Mouse (Mus musculus) lung, postnatal 10 days (tissue): ENCODE data around the gene Polr1b.

Source experiments
- DNase-seq: peaks from one replicate; pipeline ENCODE4 v3.0.0; 2021

The Polr1b gene

DNA sequence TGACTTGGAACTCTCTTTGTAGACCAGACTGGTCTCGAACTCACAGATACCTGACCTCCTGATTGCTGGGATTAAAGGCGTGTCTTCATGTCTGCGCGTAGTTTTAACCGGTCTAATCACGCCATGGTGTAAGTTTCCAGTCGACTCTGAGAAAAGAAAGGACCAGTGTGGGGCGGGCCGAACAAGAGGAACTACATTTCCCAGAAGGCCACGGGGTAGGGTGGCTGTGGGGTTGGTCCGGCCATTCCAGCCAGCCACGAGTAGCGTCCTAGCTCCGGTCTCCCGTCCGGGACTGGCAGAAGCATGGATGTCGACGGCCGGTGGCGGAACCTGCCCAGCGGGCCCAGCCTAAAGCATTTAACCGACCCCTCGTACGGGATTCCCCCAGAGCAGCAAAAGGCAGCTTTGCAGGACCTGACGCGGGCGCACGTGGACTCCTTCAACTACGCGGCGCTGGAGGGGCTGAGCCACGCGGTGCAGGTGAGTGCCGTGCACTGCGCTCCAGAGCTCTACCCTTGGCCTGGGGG, at the start of gene Polr1b:
Polr1b (plus strand) TSS at position 212 of the 527 bp plus-strand sequence.
- peak; percentile 97 for DNase-seq

DNA sequence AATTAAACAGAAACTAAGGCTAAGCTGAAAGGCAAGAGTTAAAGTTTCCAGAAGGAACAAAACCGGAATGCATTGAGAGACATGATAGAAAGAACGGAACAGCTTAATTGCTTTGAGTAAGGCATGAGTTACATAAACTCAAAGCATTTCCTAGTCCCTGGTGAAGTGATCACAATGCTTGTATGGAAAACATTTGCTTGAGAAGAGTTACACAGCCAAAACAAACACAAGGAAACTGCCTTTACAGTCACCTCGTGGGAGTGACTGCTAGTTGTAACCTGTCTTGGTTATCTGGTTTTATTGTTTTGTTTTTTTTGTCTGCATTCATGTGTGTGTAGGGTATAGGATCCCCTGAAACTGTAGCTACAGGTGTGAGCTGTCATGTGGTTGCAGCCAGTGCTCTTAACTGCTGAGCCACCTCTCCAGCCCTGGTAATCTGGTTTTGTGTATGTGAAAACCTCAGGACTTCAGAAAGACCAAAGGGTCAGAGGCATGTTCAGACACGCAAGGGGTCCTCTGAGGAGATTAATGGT, 48.3 kb upstream of the Polr1b start:
- DNase-seq, result no peak

DNA sequence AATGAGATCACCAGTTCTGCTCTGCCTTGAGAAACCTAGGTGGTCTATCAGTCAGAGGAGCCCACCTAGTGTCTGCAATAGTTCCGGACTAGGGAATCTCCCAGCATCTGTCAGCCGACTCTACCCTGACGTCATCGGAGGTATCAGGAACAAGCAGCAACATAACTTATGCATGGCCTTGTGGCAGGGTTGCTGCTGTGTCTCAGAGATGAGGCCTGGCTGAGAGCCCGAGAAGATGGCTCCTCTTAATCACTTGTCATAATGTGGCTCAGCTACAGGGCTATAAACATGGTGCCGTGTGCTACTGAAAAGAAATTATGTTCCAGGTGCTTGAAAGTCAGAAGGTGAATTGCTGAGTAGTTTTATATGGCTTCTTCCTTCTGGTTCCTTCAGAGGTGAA, 45.1 kb upstream of the Polr1b start:
- DNase-seq, result no peak

DNA sequence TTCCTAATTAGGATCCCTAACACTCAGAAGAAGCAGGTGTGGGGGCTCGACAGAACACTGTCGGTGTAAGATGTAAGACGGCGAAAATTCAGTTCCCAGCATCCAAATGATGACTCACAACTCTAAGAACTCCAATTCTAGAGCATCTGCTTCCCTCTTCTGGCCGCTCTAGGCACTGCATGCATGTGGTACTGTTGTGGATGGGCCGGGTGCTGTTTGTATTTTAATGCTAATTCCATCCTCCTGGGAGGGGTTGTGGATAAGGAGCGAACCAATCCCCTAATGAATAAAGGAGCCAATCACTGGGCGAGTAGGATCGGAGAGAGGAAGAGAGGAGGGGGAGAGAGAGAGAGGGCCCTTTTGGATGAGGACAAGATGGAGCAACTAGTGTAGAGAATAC, 44.2 kb upstream of the Polr1b start:
- DNase-seq, result peak; percentile 44

DNA sequence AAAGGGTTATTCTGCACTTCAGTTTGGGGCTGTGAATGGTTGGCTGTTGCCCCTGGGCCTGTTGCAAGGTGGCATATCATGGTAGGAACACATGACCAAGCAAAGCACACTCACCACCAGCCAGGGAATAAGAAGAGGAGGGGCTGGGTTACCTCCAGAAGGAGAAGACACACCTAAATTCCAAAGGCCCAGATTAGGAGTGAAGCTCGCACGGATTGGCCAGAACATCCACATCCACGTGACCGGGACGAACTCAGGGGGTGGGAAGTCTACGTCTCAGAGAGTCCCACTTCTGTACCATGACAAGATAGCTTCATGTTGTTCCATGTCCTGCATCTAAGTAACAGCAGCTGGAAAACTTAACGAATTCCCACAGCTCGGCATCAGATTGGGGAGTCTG, 43.5 kb upstream of the Polr1b start:
- no peak for DNase-seq

DNA sequence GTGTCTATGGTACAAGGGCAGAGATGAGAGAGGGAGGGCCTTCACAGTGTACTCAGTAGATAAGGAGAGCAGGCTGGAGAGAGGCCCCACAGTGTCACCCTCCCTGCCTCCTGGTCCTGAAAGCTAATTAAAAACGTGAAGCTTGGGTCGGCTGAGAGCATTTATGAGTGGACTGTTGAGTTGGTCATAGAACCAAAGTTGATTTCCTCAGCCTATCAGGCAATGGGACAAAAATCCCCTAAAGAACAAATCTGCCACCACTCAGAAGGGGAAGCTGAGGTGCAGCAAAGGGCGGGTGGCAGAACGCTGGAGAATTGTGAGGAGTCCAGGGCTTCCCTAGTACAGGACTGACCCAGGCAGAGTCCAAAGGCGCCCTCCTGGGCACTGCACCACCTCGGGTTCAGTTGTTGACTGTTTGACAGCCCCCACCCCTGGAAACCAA, 42.9 kb upstream of the Polr1b start:
- no peak for DNase-seq

DNA sequence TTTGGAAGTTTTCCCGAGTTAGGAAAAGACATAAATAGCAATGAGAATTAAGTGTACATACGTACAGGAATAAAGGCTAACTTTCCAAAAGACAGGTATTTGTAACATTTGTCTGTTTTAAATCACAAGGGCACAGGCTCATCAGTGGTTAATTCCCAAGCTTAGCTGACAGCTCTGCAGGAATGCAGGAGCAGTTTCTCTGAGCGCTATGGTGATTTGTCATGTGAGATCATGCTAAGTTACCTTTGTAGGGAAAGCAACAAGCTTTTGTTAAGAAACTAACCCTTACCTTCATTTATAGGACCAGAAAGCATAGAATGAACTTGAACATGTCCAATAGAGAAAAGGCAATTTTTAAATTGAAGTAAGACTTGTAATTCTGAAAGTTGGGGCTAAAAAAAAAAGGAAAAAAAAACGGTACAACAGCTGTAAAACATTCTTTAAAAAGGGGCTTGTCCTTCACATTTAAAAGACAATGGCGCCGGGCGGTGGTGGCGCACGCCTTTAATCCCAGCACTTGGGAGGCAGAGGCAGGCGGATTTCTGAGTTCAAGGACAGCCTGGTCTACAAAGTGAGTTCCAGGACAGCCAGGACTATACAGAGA, 39.2 kb upstream of the Polr1b start:
- no peak for DNase-seq

DNA sequence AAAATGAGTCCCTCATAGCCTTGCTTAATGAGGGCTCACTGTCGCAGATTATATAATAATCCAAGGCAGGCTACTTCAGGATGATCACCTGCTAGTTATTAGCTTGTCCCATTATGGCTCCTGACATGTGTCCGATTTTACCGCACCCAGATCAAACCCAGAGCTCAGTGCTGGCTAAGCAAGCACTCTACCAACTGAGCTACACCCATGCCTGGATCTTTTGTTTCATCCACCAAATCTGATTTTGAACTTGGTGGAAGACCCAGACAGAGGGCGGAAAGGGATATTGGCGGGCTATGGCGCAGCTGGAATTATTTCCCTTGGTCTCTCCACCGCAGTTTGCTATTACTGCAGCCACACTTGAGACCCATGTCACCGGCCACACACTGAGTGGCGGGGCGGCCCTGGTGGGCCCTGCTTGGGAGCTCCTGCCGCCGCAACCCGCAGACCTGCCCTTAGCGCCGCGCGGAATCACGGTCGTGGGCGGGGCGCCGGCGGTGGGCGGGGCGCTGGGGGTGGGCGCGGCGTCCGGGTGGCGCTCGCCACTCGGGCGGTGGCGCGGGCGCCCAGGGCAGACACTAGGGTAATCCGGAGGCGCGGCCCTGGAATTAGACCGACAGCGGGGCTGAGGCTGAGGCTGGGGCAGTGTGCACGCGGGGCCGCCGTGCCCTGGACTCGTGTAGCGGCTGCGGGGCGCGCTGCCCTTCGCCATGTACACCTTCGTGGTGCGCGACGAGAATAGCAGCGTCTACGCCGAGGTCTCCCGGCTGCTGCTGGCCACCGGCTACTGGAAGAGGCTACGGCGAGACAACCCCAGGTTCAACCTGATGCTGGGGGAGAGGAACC, 35.1 kb upstream of the Polr1b start, which contains the start of gene Ttl:
Ttl (plus strand) TSS at position 506 of the 846 bp plus-strand sequence.
- peak; percentile 79 for DNase-seq

DNA sequence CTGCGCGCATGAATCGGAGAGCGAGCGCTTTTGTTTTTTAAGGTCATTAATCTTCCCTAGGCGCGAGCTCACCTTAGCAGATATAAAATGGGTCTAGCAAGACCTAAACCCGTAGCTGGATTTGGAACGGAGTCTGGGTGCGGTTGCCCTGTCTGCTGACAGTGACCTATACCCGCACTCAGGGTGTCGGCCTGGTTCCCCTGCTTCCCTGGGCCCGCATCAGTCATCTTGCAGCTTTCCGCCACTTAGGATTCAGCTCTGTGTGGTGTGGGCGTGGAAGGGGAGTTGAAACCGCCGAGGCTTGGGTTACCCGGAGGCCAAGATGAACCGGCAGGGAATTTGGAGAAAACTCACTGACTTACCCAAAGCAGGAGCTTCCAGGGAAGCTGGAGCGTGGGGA, 34.5 kb upstream of the Polr1b start:
- peak; percentile 69 for DNase-seq

DNA sequence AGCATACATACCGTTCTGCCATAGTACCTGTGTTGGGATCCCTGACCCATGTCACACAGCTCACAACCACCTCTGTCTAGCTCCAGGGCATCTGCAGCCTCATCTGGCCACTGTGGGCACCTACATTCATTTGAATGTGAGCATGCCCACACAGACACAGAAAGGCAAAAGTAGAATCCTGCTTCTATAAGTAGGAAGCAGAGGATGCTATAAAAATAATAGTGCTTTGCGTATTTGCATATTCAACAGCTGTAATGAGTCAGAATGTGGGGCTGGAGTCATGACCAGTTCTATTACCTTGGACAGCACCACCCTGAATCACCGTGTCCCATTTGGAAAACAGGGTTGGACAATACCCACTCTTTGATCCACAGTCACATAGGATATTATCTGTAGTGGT, 30.5 kb upstream of the Polr1b start:
- DNase-seq, result no peak

DNA sequence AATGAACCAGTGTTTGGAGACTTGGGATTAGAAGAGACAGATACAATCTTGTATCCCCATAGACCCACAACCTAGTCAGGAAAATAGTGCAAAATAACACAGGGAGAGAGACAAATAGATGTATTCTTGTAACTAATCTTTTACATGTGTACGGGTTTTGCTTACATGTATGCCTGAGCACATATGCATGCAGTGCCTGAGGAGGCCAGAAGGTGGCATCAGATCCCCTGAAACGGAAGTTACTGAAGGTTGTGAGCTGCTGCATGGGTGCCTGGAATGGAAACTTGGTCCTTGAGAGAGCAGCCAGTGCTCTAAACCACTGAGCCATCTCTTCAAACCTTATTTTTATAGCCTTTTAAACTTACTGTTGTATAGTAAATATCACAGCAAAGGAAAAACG, 22.5 kb upstream of the Polr1b start:
- DNase-seq, result peak; percentile 28

DNA sequence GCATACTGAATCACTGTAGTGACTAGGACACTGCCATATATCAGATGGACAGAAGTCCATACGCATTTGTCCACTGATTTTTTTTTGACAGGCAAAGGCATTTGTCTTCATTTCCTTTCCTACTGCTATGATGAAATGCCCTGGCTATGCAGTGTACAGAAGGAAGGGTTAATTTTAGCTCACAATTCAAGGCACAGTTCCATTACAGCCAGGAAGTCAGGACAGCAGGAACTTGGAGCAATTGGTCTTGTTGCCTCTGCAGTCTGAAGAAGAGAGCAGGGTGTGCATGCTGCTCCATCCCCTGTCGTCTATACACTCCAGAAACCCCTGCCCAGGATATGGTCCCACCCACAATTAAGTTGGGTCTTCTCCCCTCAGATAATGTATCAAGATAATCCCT, 21.6 kb upstream of the Polr1b start:
- DNase-seq, result no peak

DNA sequence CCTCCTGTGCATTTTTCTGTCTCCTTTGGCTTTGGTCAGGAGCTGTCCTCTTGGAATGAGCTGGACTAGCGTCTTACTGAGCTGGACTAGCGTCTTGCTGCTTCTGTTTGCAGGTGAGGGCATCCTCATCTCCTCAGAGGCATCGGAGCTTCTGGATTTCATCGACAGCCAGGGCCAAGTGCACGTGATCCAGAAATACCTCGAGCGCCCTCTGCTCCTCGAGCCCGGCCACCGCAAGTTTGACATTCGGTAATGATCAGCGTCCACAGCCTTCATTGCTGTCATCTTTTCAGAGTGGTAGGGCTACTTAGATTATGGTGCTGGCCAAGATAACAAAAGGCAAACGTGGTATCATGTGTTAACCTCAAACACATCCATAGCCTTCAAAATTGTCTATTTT, 19.7 kb upstream of the Polr1b start:
- DNase-seq, result no peak

DNA sequence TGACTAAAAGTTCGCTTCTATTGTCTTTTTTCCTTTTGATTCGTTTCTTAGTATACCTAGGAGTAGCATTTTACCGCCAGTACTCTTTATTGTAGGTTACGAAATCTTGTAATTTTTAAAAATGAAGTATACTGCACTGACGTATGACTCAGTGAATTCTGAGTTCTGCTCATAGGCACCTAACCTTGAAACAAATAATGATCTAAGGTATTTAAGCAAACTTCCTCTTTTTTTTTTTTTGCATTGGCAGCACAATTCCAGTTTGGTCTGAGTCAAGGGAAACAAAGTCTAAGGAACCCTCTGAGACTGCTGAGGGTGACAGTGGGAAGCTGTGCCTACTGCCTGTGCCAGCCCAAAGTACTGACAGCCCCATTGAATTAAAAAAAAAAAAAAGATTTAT, 17.3 kb upstream of the Polr1b start:
- DNase-seq, result no peak

DNA sequence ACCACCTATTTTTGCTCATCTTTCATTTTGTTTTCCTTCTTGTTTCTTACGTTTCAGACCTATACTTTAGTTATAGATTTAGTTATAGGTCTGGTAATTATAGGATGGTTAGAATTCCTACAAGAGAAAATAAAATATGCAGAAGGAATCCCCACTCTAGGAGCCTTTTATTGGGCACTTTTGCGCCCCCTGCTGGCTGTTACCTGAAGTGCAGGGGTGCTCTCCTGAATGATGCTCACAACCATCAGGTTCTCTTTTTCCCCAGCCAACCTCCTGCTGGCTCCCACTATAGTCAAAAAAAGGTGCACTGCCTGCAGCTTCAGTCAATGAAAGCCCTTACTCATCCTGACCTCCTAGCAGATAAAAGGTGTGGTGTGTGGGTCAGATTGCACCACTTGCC, 15.8 kb upstream of the Polr1b start:
- peak; percentile 40 for DNase-seq

DNA sequence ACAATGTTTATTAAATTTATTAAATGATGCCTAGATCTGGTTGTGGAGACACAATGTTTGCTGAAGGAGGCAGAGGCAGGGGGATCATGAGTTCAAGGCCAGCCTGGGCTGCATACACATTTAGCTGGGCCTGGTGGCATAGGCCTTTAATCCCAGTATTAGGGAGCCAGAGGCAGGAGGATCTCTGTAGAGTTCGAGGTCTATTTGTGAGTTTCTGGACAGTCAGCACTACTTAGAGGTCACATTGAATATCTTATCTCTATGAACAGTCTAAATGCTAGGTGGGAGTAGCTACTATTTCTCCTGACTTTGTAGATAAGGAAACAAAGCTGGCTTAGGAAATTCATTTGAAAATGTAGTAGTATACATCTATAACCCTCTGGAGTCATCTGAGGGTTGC, 13.3 kb upstream of the Polr1b start:
- no peak for DNase-seq

DNA sequence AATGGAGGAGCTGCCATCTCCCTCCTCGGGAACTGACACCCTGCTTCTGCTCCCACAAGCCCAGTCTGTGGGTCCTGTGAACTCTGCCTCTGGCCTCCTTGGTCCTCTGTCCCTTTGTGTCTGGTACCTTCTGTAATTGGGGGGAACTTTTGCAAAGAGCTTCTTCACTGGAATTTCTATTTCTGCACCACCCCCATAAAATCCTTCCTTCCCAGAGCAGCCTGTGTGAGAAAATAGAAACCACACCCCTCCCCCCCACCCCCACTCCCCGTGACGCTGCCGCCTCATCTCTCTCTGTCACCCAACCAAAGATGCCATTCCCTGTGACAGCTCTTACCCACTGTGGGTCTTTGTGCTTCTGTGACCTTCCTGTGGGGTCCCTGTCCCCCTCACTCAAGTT, 10.4 kb upstream of the Polr1b start:
- DNase-seq, result no peak

DNA sequence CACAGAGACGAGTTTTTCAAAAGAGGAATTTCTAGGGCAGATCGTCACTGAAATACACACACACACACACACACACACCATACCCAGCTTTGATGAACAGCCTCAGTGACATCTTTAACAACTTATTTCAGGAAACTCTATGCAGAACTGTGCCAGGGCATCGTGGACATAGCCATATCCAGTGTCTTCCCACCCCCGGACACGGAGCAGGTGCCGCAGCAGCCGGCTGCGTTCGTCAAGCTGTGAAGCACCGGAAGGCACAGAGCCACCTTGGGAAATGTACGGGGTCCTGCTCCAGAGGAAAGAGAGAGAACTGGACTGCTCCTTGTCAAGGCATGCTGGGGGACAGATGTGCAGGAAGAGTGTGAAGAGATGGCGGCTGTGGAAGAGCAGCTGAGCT, 8.0 kb upstream of the Polr1b start:
- no peak for DNase-seq

DNA sequence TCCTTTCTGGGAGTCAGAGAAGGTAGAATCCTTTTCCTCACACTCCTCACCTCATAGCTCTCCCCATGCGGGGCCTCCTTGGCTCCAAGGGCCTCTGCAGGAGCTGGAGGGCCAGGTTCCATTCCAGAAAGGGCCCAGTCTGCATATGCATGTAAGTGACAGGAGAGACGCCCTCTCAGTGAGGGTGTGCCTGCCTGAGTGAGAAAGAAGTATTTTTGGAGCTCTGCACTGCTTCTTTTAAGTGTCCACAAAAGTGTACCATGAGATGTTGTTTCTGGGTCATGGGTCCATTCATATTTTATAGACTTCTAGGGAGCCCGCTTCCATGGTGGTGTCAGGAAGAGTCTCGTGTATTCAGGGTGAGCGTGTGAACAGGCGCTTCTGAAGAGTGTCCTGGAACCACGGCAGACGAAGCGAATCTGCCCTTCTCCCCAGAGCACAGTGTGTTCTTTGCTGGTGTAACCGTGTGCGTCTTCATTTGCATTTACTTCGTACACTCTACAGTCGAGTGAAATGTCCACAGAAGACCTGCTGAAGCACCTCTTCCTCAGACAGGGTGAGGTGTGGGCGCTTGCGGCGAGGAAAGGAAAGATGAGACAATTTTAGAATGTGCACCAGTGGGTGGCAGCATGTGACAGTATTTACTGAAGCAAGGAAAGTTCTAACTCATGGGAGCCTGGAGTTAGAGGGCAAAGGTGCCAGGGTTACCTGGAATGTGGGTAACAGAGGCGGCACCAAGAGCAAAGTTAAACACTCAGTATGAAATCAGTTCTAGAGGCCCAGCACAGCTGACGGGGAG, 6.7 kb upstream of the Polr1b start:
- DNase-seq, result no peak

DNA sequence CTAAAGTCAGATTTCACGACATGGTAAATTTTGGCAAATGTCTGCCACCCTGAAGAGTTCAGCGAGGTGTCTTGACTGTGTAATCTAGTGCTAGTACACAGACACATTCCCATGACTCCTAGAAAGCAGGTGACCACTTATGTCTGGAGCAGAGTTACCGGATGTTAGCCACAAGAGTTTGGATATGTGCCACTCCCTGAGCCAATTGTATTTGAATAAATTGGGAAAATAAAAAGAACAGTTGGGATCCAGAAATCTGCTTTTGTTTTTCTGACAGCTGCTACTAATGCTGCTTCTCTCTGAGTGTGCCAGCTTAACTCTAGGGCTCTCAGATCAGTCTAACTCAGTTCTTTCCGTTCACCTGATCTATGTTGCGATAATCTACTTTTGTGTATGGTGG, 12.1 kb downstream of the Polr1b start:
- DNase-seq, result no peak

DNA sequence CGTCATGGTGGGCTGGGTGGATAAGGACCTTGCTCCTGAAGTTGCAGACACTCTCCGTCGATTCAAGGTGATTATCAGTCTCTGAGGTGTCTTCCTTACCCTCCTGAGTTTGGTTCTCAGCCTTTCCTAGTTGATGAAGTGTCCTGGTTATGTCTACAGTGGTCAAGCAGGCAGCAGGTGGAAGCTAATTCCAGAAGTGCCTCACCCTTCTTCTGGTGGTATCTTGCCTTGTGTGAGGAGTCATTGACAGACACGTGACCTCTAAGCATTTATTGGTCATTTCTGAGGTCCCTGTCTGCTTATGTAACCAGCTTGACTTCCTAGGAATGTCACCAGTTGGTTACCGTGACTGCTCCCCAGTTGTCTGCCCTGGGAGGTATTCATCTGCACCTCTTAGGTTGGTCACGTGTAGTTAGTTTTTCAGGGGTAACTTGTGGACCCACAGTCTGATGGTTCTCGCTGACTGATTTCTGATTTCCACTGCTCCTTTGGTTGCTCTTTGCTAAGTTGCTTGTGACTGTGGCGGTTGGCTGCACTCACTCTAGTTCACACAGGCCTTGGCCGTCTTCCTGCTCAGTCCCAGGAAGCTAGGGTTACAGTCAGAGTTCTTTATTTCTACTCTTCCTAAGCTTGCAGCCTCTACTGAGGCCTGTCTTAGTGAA, 15.0 kb downstream of the Polr1b start:
- DNase-seq, result no peak

DNA sequence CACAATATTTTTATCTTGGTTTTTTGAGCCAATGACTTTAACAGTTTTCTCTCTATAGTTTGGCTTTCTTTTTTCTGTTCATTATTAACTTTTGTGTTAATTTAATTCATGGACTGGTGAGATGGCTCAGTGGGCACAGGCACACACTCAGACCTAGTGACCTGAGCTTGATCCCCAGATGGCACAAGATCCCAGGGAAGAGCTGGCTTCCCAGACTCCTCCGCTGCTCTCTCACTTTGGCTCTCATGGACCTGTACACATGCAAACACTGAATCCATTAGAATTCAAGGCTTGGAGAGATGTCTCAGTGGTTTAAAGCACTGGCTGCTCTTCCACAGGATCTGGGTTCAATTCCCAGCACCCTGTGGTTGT, 15.6 kb downstream of the Polr1b start:
- no peak for DNase-seq

DNA sequence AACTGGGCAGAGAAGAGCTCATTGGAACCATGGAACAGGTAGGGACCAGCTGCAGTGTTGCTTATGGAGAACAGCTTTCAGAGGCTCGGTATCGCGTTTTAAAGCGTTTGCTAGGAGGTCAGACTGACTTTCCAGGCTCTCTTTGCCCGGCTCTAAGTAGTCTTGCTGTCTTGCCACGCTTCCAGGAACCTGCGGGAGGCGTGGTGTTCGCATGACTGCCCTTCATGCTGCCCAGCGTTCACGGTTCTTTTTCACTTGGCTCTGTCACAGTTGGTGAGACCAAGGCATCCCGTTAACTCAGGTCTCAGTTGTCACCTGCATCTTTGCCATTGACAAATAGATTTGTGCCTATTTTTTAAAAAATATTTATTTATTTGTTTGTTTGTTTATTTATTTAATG, 17.3 kb downstream of the Polr1b start:
- DNase-seq, result no peak
